Mouse (Mus musculus): ENCODE measurements around the gene Huwe1. TPM values are rescaled to one million over a fixed set of nuclear protein-coding genes. Genes with fewer than 3 reads are reported as not detected.

Gene Huwe1
- 61.9 and 62.4 TPM in 2 replicates for polyA plus RNA-seq (2016; fragmentation: Nextera tagmentation; extraction: Ambion mirVana)

- DNase-seq (ENCODE audit: low spot score): peak; percentile 86
- no peaks in the 10 kb centered on the region for H3K4me1 ChIP-seq
- H3K36me3 ChIP-seq: peaks cover 8% of the 10 kb centered on the region
- peaks cover 79% of the 10 kb centered on the region for H3K27me3 ChIP-seq (ENCODE audit: low read depth, poor library complexity, severe bottlenecking)
- H3K4me3 ChIP-seq: peak within 1 kb of the TSS; percentile 66
- 12% methylated on average over 32 of the region's 36 CpGs for WGBS
- H3K27ac ChIP-seq: peak within 1 kb of the TSS; percentile 94
- no peaks in the 10 kb centered on the region for H3K9me3 ChIP-seq (replicated peaks)
These were observed at the start of gene Huwe1 for GRCm38 (mm10) chrX:151800701-151801511. Huwe1 (plus strand) TSS chrX:151800807.

GRCm38 (mm10) chrX:151780348-151780747 lies 20.3 kb upstream of the Huwe1 start:
- Histone ChIP-seq H3K36me3 (no peaks in the 10 kb centered on the region), H3K4me1 (no peaks in the 10 kb centered on the region), H3K27ac (no peak overlapping the region), H3K4me3 (no peak overlapping the region), H3K9me3 (replicated peaks) (no peaks in the 10 kb centered on the region), H3K27me3 (ENCODE audit: low read depth, poor library complexity, severe bottlenecking) (peaks cover 35% of the 10 kb centered on the region)
- WGBS: 92% methylated on average over 1 of the region's 1 CpGs
- DNase-seq (ENCODE audit: low spot score): no peak

- no peaks in the 10 kb centered on the region for H3K9me3 ChIP-seq (replicated peaks)
- H3K27ac ChIP-seq: no peak overlapping the region
- no peaks in the 10 kb centered on the region for H3K36me3 ChIP-seq
- WGBS: 89% methylated on average over 4 of the region's 4 CpGs
- DNase-seq (ENCODE audit: low spot score): no peak
- no peak overlapping the region for H3K4me3 ChIP-seq
- H3K4me1 ChIP-seq: no peaks in the 10 kb centered on the region
- H3K27me3 ChIP-seq (ENCODE audit: low read depth, poor library complexity, severe bottlenecking): peaks cover 42% of the 10 kb centered on the region
These were observed 17.7 kb upstream of the Huwe1 start for GRCm38 (mm10) chrX:151782939-151783338.

- no peak for DNase-seq (ENCODE audit: low spot score)
- H3K27ac ChIP-seq: no peak overlapping the region
- peaks cover 58% of the 10 kb centered on the region for H3K27me3 ChIP-seq (ENCODE audit: low read depth, poor library complexity, severe bottlenecking)
- H3K9me3 ChIP-seq (replicated peaks): no peaks in the 10 kb centered on the region
- WGBS: 30% methylated on average over 2 of the region's 2 CpGs
- H3K36me3 ChIP-seq: no peaks in the 10 kb centered on the region
- no peak overlapping the region for H3K4me3 ChIP-seq
- no peaks in the 10 kb centered on the region for H3K4me1 ChIP-seq
These were observed 7.8 kb upstream of the Huwe1 start for GRCm38 (mm10) chrX:151792766-151793165.

GRCm38 (mm10) chrX:151797970-151798369 lies 2.6 kb upstream of the Huwe1 start:
- DNase-seq (ENCODE audit: low spot score): no peak
- Histone ChIP-seq H3K27me3 (ENCODE audit: low read depth, poor library complexity, severe bottlenecking) (peaks cover 77% of the 10 kb centered on the region), H3K9me3 (replicated peaks) (no peaks in the 10 kb centered on the region), H3K4me3 (no peak overlapping the region), H3K27ac (no peak overlapping the region), H3K36me3 (no peaks in the 10 kb centered on the region), H3K4me1 (no peaks in the 10 kb centered on the region)
- 59% methylated on average over 1 of the region's 1 CpGs for WGBS

GRCm38 (mm10) chrX:151802328-151802955 lies 1.8 kb downstream of the Huwe1 start:
- H3K4me3 ChIP-seq: peak overlapping the region; percentile 66
- peaks cover 66% of the 10 kb centered on the region for H3K27me3 ChIP-seq (ENCODE audit: low read depth, poor library complexity, severe bottlenecking)
- no peaks in the 10 kb centered on the region for H3K9me3 ChIP-seq (replicated peaks)
- peak; percentile 26 for DNase-seq (ENCODE audit: low spot score)
- peak overlapping the region; percentile 94 for H3K27ac ChIP-seq
- no peaks in the 10 kb centered on the region for H3K4me1 ChIP-seq
- H3K36me3 ChIP-seq: peaks cover 21% of the 10 kb centered on the region
- 20% methylated on average over 13 of the region's 13 CpGs for WGBS

GRCm38 (mm10) chrX:151802956-151803776 lies 2.6 kb downstream of the Huwe1 start:
- H3K9me3 ChIP-seq (replicated peaks): no peaks in the 10 kb centered on the region
- peaks cover 59% of the 10 kb centered on the region for H3K27me3 ChIP-seq (ENCODE audit: low read depth, poor library complexity, severe bottlenecking)
- WGBS: 20% methylated on average over 74 of the region's 77 CpGs

GRCm38 (mm10) chrX:151803777-151804101 lies 3.1 kb downstream of the Huwe1 start:
- H3K27me3 ChIP-seq (ENCODE audit: low read depth, poor library complexity, severe bottlenecking): peaks cover 53% of the 10 kb centered on the region
- H3K27ac ChIP-seq: peak overlapping the region; percentile 91
- DNase-seq (ENCODE audit: low spot score): no peak
- no peaks in the 10 kb centered on the region for H3K4me1 ChIP-seq
- peak overlapping the region; percentile 66 for H3K4me3 ChIP-seq
- peaks cover 29% of the 10 kb centered on the region for H3K36me3 ChIP-seq
- no peaks in the 10 kb centered on the region for H3K9me3 ChIP-seq (replicated peaks)
- 11% methylated on average over 20 of the region's 20 CpGs for WGBS

More at GRCm38 (mm10) chrX:151802956-151803776, 2.6 kb downstream of the Huwe1 start:
- peak overlapping the region; percentile 66 for H3K4me3 ChIP-seq
- peak overlapping the region; percentile 94 for H3K27ac ChIP-seq
- peaks cover 25% of the 10 kb centered on the region for H3K36me3 ChIP-seq
- DNase-seq (ENCODE audit: low spot score): peak; percentile 85
- no peaks in the 10 kb centered on the region for H3K4me1 ChIP-seq

- H3K27ac ChIP-seq: peak overlapping the region; percentile 91; the same call in 1 of the 2 replicates
These were observed 3.8 kb downstream of the Huwe1 start for GRCm38 (mm10) chrX:151804388-151804787.

GRCm38 (mm10) chrX:151811481-151811880 lies 10.9 kb downstream of the Huwe1 start:
- H3K27ac ChIP-seq: no peak overlapping the region
- H3K4me3 ChIP-seq: no peak overlapping the region
- no peaks in the 10 kb centered on the region for H3K9me3 ChIP-seq (replicated peaks)
- DNase-seq (ENCODE audit: low spot score): no peak
- peaks cover 38% of the 10 kb centered on the region; the same call in 1 of the 2 replicates for H3K27me3 ChIP-seq (ENCODE audit: low read depth, poor library complexity, severe bottlenecking)
- WGBS: 87% methylated on average over 6 of the region's 6 CpGs
- H3K36me3 ChIP-seq: peaks cover 53% of the 10 kb centered on the region
- no peaks in the 10 kb centered on the region for H3K4me1 ChIP-seq

More at GRCm38 (mm10) chrX:151804388-151804787, 3.8 kb downstream of the Huwe1 start:
- Histone ChIP-seq H3K9me3 (replicated peaks) (no peaks in the 10 kb centered on the region), H3K4me3 (peak overlapping the region; percentile 66), H3K36me3 (peaks cover 34% of the 10 kb centered on the region), H3K27me3 (ENCODE audit: low read depth, poor library complexity, severe bottlenecking) (peaks cover 47% of the 10 kb centered on the region), H3K4me1 (no peaks in the 10 kb centered on the region)
- DNase-seq (ENCODE audit: low spot score): peak; percentile 27
- WGBS: 17% methylated on average over 9 of the region's 9 CpGs

- WGBS: 100% methylated on average over 1 of the region's 1 CpGs
These were observed 13.0 kb downstream of the Huwe1 start for GRCm38 (mm10) chrX:151813656-151814055.

GRCm38 (mm10) chrX:151817712-151818111 lies 17.1 kb downstream of the Huwe1 start:
- Histone ChIP-seq H3K4me1 (no peaks in the 10 kb centered on the region), H3K9me3 (replicated peaks) (no peaks in the 10 kb centered on the region), H3K27ac (no peak overlapping the region), H3K27me3 (ENCODE audit: low read depth, poor library complexity, severe bottlenecking) (peaks cover 27% of the 10 kb centered on the region), H3K4me3 (no peak overlapping the region), H3K36me3 (peaks cover 11% of the 10 kb centered on the region)
- WGBS: 89% methylated on average over 3 of the region's 3 CpGs
- DNase-seq (ENCODE audit: low spot score): no peak

More at GRCm38 (mm10) chrX:151813656-151814055, 13.0 kb downstream of the Huwe1 start:
- peaks cover 37% of the 10 kb centered on the region for H3K36me3 ChIP-seq
- no peaks in the 10 kb centered on the region for H3K4me1 ChIP-seq
- H3K27ac ChIP-seq: no peak overlapping the region
- no peak for DNase-seq (ENCODE audit: low spot score)
- no peak overlapping the region for H3K4me3 ChIP-seq
- peaks cover 38% of the 10 kb centered on the region; the same call in 1 of the 2 replicates for H3K27me3 ChIP-seq (ENCODE audit: low read depth, poor library complexity, severe bottlenecking)
- H3K9me3 ChIP-seq (replicated peaks): no peaks in the 10 kb centered on the region
